Mouse (Mus musculus) embryonic stem cell, embryonic (primary cell): ENCODE data around the gene Commd8.

Source experiments
- CTCF ChIA-PET, 4 experiments: fragments of 300-600 bp in 2 of 4; fragments of 350-600 bp in 2 of 4; sonication (Branson Sonifier 250); formaldehyde crosslinking; loops; one replicate each; lab custom pipeline; 2022; ENCODE audit warnings: inconsistent platforms in 2 of 4; lab: Charles Lee
- POLR2A ChIA-PET, 4 experiments: fragments of 300-600 bp in 2 of 4; fragments of 350-600 bp in 2 of 4; sonication (Branson Sonifier 250); formaldehyde crosslinking; loops; one replicate each; lab custom pipeline; 2022; ENCODE audit warnings: antibody characterized with exemption in 4 of 4, inconsistent platforms in 1 of 4; lab: Charles Lee

Gene Commd8

DNA sequence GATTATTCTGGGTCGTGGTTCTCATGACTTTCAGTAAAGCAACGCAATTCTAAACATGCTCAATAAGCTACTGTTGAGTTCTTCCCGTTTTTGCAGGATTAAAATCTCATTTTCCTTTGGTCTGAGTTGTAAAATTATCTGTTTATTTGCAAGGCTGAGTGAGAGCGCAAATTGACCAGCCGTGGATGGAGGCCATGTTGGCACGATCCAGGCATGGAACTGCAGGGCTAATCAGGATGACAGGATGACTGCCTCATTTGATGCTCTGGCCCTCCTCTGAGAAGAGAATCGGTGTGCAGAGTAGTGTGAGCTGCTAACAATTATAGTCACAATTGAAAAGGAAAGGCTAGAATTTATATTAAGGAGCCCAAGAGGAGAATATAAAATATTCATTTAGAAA, 29.7 kb downstream of the Commd8 start:
- CTCF ChIA-PET = no interaction called here

DNA sequence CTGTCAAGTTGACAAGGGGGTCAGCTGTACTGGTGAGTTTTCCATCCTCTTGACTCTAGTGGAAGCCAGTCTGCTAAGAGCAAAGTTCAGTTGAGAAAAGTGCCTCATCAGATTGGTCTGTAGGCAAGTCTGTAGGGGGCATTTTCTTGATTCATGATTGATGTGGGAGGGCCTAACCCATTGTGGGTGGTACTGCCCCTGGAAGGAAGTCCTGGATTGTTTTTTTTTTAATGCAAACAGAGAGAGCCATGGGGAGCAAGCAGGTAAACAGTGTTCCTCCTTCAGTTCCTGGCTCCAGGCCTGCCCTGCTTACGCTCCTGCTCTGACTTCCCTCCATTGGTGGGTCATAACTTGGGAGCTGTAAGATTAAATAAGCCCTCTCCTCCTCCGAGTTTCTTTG, 34.1 kb downstream of the Commd8 start:
- POLR2A ChIA-PET = interaction anchor here in 1 of 4 experiments (0.6 kb wide), 1 partner anchor 79 kb away, joined by 3 read pairs; no protein-coding TSS in a partner anchor
- CTCF ChIA-PET = interaction anchor here in 1 of 4 experiments (0.5 kb wide), 1 partner anchor 17 kb away, joined by 4 read pairs; no protein-coding TSS in a partner anchor

More for the DNA sequence above, 29.7 kb downstream of the Commd8 start:
- POLR2A ChIA-PET = interaction anchor here in 1 of 4 experiments (0.9 kb wide), 1 partner anchor 11 kb away, joined by 3 read pairs; no protein-coding TSS in a partner anchor

DNA sequence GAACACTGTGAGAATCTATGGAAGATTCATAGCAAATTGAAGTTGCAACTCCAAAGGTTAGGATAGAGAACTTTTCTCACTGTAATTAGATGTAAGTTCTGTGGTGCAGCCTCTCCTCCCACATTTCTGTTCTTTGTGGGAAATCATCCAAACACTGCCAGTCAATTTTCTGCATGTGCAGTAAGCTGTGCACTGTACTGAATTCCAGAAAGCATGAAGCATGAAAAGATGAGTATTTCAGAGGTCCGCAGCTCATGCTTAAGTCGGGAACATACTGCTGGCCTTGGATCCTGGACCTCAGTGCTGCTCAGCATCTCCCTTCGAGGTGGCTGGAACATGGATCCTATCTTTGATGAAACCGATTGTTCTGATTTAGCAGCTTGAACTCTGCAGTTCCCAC, 41.3 kb downstream of the Commd8 start:
- POLR2A ChIA-PET = no interaction called here
- CTCF ChIA-PET = no interaction called here

DNA sequence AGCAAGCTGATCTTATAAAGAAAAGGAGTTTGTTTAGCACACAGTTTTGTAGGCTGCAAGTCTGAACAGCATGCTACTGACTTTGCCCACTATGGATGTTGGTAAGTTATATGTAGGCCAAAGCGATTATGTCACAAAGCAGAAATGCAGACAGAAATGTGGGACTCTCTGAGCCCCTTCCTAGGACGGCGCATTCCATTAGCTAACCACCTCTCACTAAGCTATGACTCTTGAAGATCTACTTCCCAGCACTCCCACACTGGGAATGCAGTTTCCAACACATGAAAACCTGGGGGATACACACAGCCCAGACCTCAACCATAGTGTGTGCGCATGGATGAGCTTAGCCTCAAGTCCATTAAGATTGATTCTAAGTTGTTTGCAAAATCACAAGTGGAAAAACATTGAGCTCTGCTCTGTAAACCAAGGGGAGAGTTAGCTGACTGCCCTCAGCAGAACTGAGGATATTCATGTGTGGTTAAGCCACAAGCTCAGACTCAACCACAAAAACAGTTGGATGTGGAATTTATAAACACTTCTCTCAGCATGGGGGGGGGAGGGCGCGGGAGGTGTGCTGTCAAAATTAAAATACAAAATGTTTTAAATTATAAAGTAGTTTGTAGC, 45.5 kb downstream of the Commd8 start:
- ChIA-PET CTCF (interaction anchor here in 1 of 4 experiments (0.5 to 0.7 kb wide), 3 partner anchors 584 to 598 kb away, joined by 4 to 14 read pairs (median 4); no protein-coding TSS in a partner anchor), POLR2A (interaction anchor here in 1 of 4 experiments (0.7 kb wide), 1 partner anchor 35 kb away, joined by 4 read pairs; no protein-coding TSS in a partner anchor)
